Mouse (Mus musculus): Measurements from ENCODE around the gene Cd248.
"Not testable (repeated sequence)": the region's sequence is repeated elsewhere in the genome, so short reads cannot be mapped to it uniquely, and the experiment has no call there.

Cd248 gene

GRCm38 (mm10) chr19:5079279-5079678, 11.4 kb downstream of the Cd248 start:
- DNase-seq: no peak

GRCm38 (mm10) chr19:5082005-5082404, 14.1 kb downstream of the Cd248 start:
- no peak for DNase-seq

GRCm38 (mm10) chr19:5082596-5082995, 14.7 kb downstream of the Cd248 start:
- no peak for DNase-seq

- no peak for DNase-seq
These were observed 16.3 kb downstream of the Cd248 start for GRCm38 (mm10) chr19:5083961-5084833.

DNA sequence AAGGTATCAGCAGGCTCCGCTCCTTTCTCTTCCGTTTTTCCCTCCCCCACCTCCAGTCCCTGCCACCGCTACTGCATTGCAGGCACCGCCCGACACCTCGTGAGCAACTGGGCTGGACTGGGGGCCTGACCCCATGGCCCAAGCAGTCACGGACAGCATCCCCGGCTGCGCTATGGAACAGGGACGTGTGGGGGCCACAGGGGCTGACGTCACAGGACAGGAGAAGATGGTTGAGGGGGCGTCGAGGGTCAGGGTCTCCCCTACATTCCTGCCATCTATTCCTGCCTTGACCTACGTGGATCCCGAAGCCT, 16.9 kb downstream of the Cd248 start:
- no peak for DNase-seq

GRCm38 (mm10) chr19:5085145-5085863, 17.4 kb downstream of the Cd248 start, which contains the start of gene Tmem151a:
Tmem151a (minus strand) TSS chr19:5085531.
- DNase-seq: no peak

- not testable (repeated sequence) for DNase-seq
These were observed 18.7 kb downstream of the Cd248 start for GRCm38 (mm10) chr19:5086533-5086932.

DNA sequence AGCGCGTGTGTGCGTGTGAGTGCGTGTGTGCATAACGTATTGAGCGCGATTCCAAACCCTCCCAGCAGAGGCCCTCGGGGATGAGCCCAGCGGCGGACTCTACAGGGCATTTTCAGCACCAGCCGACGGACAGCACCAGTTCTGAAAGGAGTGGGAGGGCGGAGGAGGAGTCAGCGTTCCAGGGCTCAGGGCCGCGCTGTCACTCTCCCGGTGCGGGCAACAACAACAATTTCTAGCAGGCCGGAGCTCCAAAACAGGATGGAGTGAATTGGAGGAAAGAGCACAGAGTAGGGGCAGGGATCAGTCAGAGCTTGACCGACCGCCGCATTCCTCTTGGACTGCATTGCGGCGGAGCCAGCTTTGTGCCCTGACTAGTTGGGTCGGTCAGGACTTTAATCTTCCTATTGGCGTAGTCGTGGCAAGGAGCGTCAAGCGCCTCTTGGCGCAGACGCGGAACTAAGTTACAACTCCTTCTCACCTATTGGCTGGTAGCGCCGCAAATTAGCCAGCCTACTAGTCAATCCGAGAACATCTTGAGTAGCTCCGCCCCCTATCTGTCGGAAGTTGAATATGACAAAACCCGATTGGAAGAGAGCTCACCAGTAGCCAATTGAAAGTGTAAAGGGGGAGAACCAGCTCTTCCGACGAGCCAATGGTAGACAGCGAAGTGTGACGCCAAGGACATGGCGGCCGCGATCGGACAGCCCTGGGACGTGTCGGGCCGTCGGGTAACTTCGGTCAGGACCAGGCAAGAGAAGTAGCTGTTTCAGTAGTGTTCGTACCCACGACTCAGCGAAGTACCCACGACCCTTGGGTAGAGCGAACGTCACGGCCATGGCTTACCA, 20.2 kb downstream of the Cd248 start, which contains the start of gene Yif1a:
Gene Yif1a (plus strand): TSS at position 655 of the 845 bp plus-strand sequence.
- DNase-seq: peak; percentile 90

DNA sequence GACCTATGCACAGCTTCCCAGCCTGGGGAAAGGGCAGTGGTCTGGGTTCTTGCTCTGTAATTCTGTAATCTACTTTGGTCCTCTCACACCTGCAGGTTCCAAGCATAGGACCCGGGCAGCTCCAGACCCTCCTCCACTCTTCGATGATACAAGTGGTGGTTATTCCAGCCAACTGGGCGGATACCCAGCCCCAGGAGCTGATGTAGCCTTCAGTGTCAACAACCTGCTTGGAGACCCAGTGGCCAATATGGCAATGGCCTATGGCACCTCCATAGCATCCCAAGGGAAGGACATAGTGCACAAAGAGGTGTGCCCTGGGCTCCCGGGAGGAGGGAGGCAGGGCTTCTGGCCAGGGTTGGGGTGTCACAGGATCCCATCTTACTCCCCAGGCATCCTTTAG, 21.4 kb downstream of the Cd248 start:
- no peak for DNase-seq

GRCm38 (mm10) chr19:5092083-5092482, 24.2 kb downstream of the Cd248 start:
- no peak for DNase-seq

- DNase-seq: no peak
These were observed 25.8 kb downstream of the Cd248 start for GRCm38 (mm10) chr19:5093481-5094242.

DNA sequence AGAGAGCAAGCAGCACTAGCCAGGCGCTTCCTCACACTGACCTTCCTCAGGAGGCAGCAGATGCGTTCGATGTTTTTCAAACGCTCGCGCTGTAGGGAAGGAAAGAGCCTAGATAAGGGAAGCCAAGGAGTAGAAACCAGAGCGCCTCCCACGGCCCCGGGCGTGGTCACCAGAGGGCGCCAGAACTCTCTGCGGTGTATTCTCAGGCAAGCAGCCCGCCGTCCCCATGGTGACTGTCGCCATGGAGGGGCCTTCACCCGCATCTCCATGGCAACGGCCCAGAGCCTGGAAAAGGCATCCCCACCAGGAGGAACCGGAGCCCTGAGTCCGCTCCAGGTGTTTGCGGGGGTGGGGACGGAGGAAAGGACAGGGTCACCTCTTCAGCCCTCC, 26.4 kb downstream of the Cd248 start:
- peak; percentile 89 for DNase-seq

GRCm38 (mm10) chr19:5094746-5095417, 27.0 kb downstream of the Cd248 start:
- no peak for DNase-seq

GRCm38 (mm10) chr19:5095887-5096474, 28.1 kb downstream of the Cd248 start:
- no peak for DNase-seq

DNA sequence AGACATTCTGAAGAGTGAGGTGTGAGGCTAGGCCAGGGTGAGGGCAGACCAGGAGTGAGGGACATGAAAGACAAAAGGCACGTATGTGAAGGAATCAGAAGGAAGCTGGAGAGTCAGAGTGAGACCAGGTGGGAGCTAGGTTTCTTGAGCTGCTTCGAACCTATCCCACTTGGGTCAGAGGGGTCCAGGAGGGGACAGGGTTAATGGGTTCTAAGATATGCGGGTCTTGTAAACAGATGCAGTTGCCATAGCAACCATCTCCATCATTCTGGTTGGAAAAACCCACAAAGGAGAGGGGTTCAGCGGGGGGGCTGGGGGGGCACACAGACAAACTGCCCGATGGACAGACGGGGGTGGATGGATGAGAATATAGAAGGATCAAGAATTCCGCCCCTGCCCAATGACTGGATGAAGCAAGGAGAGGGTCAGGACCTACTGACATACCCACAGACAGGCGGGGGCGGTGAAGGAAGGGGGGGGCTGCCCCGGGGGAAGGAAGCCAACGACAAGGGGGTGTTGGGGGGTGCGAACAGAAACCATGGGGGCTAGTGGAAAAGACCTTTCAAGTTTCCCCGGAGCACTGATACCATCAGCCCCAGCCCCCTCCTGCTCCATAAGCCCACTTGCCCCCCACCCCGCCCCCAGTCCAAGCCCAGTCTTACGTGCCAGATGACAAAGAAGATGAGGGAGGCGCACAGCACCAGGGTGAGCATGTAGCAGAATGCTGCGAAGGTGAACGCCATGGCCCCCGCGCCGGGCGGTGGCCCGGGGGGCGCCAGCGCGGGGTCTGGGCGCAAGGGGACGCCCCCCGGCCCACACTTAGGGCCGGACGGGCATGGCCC, 29.9 kb downstream of the Cd248 start:
- no peak for DNase-seq

DNA sequence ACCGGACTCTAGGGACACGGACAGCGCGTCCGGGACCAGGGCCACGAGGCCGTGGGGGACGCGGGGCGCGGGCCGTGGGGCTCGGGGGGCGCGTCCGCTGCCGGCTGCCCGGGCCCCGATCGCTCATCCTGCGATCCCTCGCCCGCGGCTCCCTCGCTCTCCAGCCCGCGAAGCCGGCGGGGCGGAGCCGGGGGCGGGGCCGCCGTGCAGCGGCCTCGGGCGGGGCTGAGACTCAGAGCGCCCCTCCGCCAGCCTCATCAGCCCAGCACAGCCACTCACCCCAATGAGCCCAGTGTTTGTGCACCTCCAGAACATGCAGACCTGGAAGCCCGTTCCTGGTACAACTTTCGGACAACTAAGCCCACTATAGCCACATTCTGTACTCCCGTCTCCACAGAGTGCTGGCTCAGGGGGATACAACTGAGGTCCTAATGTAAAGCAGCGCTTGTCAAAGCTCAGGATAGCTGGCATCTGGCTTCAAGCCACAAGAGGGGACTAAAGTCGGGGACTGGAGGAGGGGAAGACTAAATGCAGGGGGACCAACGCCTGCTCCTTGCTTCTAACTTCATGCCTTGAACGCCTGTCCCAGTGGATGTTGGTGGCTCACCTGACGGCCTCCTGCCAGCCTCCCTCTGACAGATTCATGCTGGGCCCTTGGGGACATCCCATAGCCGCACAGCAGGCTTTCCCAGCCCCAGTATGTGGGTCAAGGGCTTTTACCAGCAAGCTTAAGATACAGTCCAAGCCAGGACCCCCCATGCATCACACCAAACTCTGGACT, 30.7 kb downstream of the Cd248 start, which contains the start of gene Cnih2:
Gene Cnih2 (minus strand): TSS at position 159 of the 781 bp plus-strand sequence.
- DNase-seq: peak; percentile 68

DNA sequence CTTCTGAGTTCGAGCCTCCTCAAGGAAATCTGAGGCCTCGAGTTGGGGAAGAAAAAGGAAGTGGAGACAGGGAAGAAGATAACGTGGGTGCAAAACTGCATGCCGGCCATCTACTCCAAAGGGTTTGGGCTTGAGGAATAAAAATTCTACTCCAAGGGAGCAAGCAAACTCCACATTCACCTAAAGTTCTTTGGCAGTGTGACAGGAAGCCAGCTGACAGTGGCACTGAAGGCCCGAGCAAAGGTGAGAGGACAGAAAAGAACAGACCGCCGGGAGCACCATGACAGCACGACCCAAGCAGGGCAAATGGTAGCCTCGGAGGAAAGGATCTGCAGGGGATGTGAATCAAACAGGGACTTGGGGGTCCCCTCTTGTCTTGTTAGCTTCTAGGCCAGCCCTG, 38.2 kb downstream of the Cd248 start:
- no peak for DNase-seq

DNA sequence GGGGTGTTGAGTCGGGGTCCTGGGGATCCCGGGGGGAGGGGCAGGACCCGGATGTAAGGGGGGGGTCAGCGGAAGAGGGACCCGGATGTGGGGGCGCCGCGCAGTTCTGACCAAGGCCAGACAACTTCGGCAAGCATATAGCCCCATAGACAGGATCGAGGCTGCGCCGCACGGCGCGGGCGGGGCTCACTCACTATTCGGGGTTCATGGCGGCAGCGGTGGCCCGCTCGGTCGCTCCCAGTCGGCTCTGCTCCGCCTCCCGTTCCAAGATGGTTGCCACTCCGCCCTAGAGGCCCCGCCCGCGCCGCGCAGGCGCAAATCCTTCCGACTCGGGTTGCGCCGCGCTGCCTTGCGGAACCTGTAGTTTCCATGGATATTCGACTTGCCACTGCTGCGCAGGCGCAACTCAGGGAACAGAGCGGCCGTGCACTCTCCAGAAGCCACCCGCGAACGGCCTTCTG, 38.9 kb downstream of the Cd248 start, which contains the start of gene Rab1b:
Gene Rab1b (minus strand): TSS at position 342 of the 461 bp plus-strand sequence.
- DNase-seq: peak; percentile 98

GRCm38 (mm10) chr19:5107556-5108270, 39.8 kb downstream of the Cd248 start:
- DNase-seq: no peak
